Mouse (Mus musculus) kidney, adult 2 months (tissue): ENCODE measurements at regions not wholly inside any gene's neighbourhood (a gene's known extent, or its start where the extent isn't known, plus 50 kb on each side); places are given as distances from the start of the nearest gene placed in this dataset.

Experiments used
- DNase-seq: peaks from one replicate; pipeline ENCODE4 v3.0.0; 2021
- H3K27ac ChIP-seq: fragments of 200-500 bp; 2 replicates; pipeline ENCODE4 v1.5.1; 2012; ENCODE audit warnings: low read depth, low read length, control low read depth, inconsistent platforms; ENCODE audit not compliant: insufficient read depth
- H3K27me3 ChIP-seq: fragments of 200-500 bp; replicated peaks from 2 replicates; pipeline ENCODE4 v1.6.1; 2012; ENCODE audit warnings: mild to moderate bottlenecking, moderate library complexity, low read length, inconsistent platforms; ENCODE audit not compliant: control insufficient read depth, insufficient read depth
- H3K36me3 ChIP-seq: fragments of 200-500 bp; 2 replicates; pipeline ENCODE4 v1.6.1; 2012; ENCODE audit warnings: mild to moderate bottlenecking, moderate library complexity, low read length, inconsistent platforms; ENCODE audit not compliant: control insufficient read depth, insufficient read depth
- H3K4me1 ChIP-seq: fragments of 200-500 bp; 2 replicates; pipeline ENCODE4 v1.6.1; 2011; ENCODE audit warnings: low read length; ENCODE audit not compliant: control insufficient read depth, insufficient read depth
- H3K4me3 ChIP-seq: fragments of 200-500 bp; 2 replicates; pipeline ENCODE4 v1.5.1; 2011; ENCODE audit warnings: mild to moderate bottlenecking, low read depth, low read length, control low read depth; ENCODE audit not compliant: insufficient read depth
- CTCF ChIP-seq: fragments of 200-500 bp; conservative IDR thresholded peaks from 2 replicates; pipeline ENCODE4 v1.5.1; 2011; ENCODE audit warnings: low read depth, mild to moderate bottlenecking, control low read depth, low read length, moderate library complexity, mixed read lengths; ENCODE audit not compliant: insufficient read depth, insufficient read length
- POLR2A ChIP-seq: fragments of 200-500 bp; IDR thresholded peaks from one replicate; pipeline ENCODE4 v1.6.1; 2011; ENCODE audit warnings: low read depth, low read length, control low read depth
- WGBS: fragments of 180-500 bp; shearing (Covaris S2); methylation state at CpG from one replicate; pipeline ENCODE4 v1.1.7; 2018; 5-methylcytosine and 5-hydroxymethylcytosine counted together

- 73% methylated on average over 1 of the region's 1 CpGs for WGBS
- DNase-seq, result no peak
- H3K4me1 ChIP-seq, result no peaks in the 10 kb centered on the region
- no peaks in the 10 kb centered on the region for H3K27me3 ChIP-seq
- TF ChIP-seq CTCF, result no peak
- no peak for TF ChIP-seq POLR2A
- H3K36me3 ChIP-seq, result no peaks in the 10 kb centered on the region
- no peak overlapping the region for H3K27ac ChIP-seq
- H3K4me3 ChIP-seq, result no peak overlapping the region
Observed at GRCm38 (mm10) chr2:53796605-53797004, 288.7 kb downstream of the Rprm start.

- TF ChIP-seq POLR2A, result no peak
- TF ChIP-seq CTCF, result no peak
- Histone ChIP-seq H3K4me1 (no peaks in the 10 kb centered on the region), H3K36me3 (no peaks in the 10 kb centered on the region), H3K27ac (no peak overlapping the region), H3K4me3 (no peak overlapping the region), H3K27me3 (no peaks in the 10 kb centered on the region)
- DNase-seq, result no peak
Observed at GRCm38 (mm10) chr2:53803666-53804065, 281.7 kb downstream of the Rprm start.

GRCm38 (mm10) chr2:53850815-53851528 lies 234.4 kb downstream of the Rprm start:
- H3K27me3 ChIP-seq, result no peaks in the 10 kb centered on the region
- no peak overlapping the region for H3K27ac ChIP-seq
- H3K4me3 ChIP-seq, result no peak overlapping the region
- no peak for TF ChIP-seq POLR2A
- no peak for TF ChIP-seq CTCF
- no peaks in the 10 kb centered on the region for H3K36me3 ChIP-seq
- H3K4me1 ChIP-seq, result no peaks in the 10 kb centered on the region
- DNase-seq, result no peak
- WGBS, result 64% methylated on average over 1 of the region's 1 CpGs
